Comparison of ENCODE assay signal across 35 mouse cellular contexts in genomic region chr11:109456261-109456660, GRCm38 (mm10). TPM values are rescaled to one million over a fixed set of nuclear protein-coding genes. Genes with fewer than 3 reads are reported as not detected.
"Had no signal": no experiment of that assay in that cellular context is flagged by ENCODE, and none has a peak within 500 bp of the region (broad histone marks: within the 10 kb centered on the region; RNA-seq: fewer than 3 reads in every experiment).

No protein-coding gene starts in this region.

- H3K4me3 ChIP-seq: embryonic facial prominence, embryonic 10.5 days; embryonic facial prominence, embryonic 12.5 days; embryonic facial prominence, embryonic 13.5 days; embryonic facial prominence, embryonic 15.5 days; erythroblast, embryonic 14.5 days; forebrain, embryonic 10.5 days; forebrain, embryonic 12.5 days; forebrain, embryonic 13.5 days; forebrain, embryonic 15.5 days; gastrocnemius, adult 2 months; heart, adult 2 months; heart, embryonic 10.5 days had no signal

- H3K4me2 ChIP-seq: embryonic facial prominence, embryonic 12.5 days; embryonic facial prominence, embryonic 13.5 days; embryonic facial prominence, embryonic 15.5 days; forebrain, embryonic 12.5 days; forebrain, embryonic 13.5 days; forebrain, embryonic 15.5 days had no signal

- H3K9ac ChIP-seq: embryonic facial prominence, embryonic 12.5 days; embryonic facial prominence, embryonic 13.5 days; embryonic facial prominence, embryonic 15.5 days; forebrain, embryonic 12.5 days; forebrain, embryonic 13.5 days; forebrain, embryonic 15.5 days had no signal

- DNase-seq: cerebellum, adult 9-11 months; cerebellum, postnatal 10 days; cerebellum, postnatal 14 days; cerebellum, postnatal 25 days; cerebellum, postnatal 36 days; embryo, embryonic 11 days; gastrocnemius, adult 2 months; gastrocnemius, postnatal 10 days; gastrocnemius, postnatal 14 days; gastrocnemius, postnatal 25 days; gastrocnemius, postnatal 36 days; heart, adult 11 months; heart, adult 18-20 months; heart, adult 2 months had no signal

- H3K4me1 ChIP-seq: embryonic facial prominence, embryonic 10.5 days; embryonic facial prominence, embryonic 12.5 days; embryonic facial prominence, embryonic 13.5 days; embryonic facial prominence, embryonic 15.5 days; forebrain, embryonic 10.5 days; forebrain, embryonic 12.5 days; forebrain, embryonic 13.5 days; forebrain, embryonic 15.5 days had no signal

- H3K27ac ChIP-seq: embryonic facial prominence, embryonic 10.5 days; embryonic facial prominence, embryonic 12.5 days; embryonic facial prominence, embryonic 13.5 days; embryonic facial prominence, embryonic 15.5 days; forebrain, embryonic 10.5 days; forebrain, embryonic 12.5 days; forebrain, embryonic 13.5 days; forebrain, embryonic 15.5 days; gastrocnemius, adult 2 months; heart, adult 2 months; heart, embryonic 10.5 days had no signal

- ATAC-seq: forebrain, embryonic 13.5 days; forebrain, embryonic 14.5 days; forebrain, embryonic 15.5 days; forebrain, embryonic 16.5 days had no signal

- H3K36me3 ChIP-seq: embryonic facial prominence, embryonic 12.5 days; embryonic facial prominence, embryonic 13.5 days; embryonic facial prominence, embryonic 15.5 days; forebrain, embryonic 12.5 days; forebrain, embryonic 15.5 days had no signal

- H3K9me3 ChIP-seq: embryonic facial prominence, embryonic 10.5 days; embryonic facial prominence, embryonic 12.5 days; embryonic facial prominence, embryonic 13.5 days; embryonic facial prominence, embryonic 15.5 days; forebrain, embryonic 10.5 days; forebrain, embryonic 12.5 days; forebrain, embryonic 13.5 days; forebrain, embryonic 15.5 days; heart, embryonic 10.5 days had no signal

- H3K27me3 ChIP-seq: embryonic facial prominence, embryonic 12.5 days; embryonic facial prominence, embryonic 13.5 days; embryonic facial prominence, embryonic 15.5 days; forebrain, embryonic 12.5 days; forebrain, embryonic 13.5 days; forebrain, embryonic 15.5 days had no signal

RNA-seq across cellular contexts. Expression of gene 9930022D16Rik, which starts 42.5 kb away (rescaled TPM):
- total RNA-seq: common myeloid progenitor, adult 5-6 weeks; gastrocnemius, adult 18-20 months; gastrocnemius, adult 2 months; gastrocnemius, adult 8-10 months; gastrocnemius, postnatal 10 days; gastrocnemius, postnatal 14 days; gastrocnemius, postnatal 25 days; gastrocnemius, postnatal 36 days; gastrocnemius, postnatal 4 days; granulocyte monocyte progenitor cell, adult 5-6 weeks; heart, adult 18-20 months; heart, adult 2 months; heart, adult 8-10 months had no signal
- polyA plus RNA-seq: embryonic facial prominence, embryonic 10.5 days; embryonic facial prominence, embryonic 11.5 days; embryonic facial prominence, embryonic 12.5 days; embryonic facial prominence, embryonic 13.5 days; embryonic facial prominence, embryonic 15.5 days; forebrain, embryonic 10.5 days; forebrain, embryonic 11.5 days; forebrain, embryonic 12.5 days; forebrain, embryonic 13.5 days; forebrain, embryonic 14.5 days; forebrain, embryonic 15.5 days; forebrain, embryonic 16.5 days; gonadal fat pad, adult 2 months; heart, adult 2 months; heart, embryonic 10.5 days had no signal
